Mouse (Mus musculus): ENCODE measurements around the gene Fkbp9.

DNA sequence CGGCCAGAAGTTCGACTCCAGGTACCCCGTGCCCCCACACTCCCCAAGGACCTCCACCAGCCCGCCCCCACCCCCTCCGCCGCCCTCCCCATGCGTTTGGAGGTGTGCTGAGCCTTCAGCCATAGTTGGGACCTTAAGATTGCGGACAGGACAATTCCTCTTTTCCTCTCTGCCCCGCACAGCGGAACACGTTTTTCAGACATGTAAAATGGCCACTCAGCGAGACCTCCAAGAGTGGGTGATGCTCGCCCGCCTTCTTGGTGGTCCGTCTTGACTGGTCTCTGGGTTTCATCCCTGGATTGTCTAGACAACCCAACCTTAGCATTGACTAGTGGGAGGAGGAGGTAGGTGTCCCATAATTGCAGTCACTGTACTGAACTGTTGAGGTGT, 543 bp downstream of the Fkbp9 start:
- TF ChIP-seq CTCF (IDR thresholded peaks at IDR 0.05) = no peak
- no peak for TF ChIP-seq EP300 (IDR thresholded peaks at IDR 0.05)

Measured in lung, postnatal 0 days (tissue).